Mouse (Mus musculus) stomach, adult 2 months (tissue): ENCODE results near the gene AI593442. TPM values are rescaled to one million over a fixed set of nuclear protein-coding genes. Genes with fewer than 3 reads are reported as not detected.

Experiments used
- polyA plus RNA-seq: library from polyadenylated mRNA; depleted of rRNA; stranded (reverse); fragments of >200 nt; gene quantifications from 2 replicates; pipeline ENCODE4 v1.2.3, GENCODE M21; 2012; rRNA removed

Gene AI593442
- polyA plus RNA-seq, result 0.01 and 0.02 TPM in 2 replicates

GRCm38 (mm10) chr9:52679362-52679947 lies at the start of gene AI593442:
Gene AI593442 (minus strand): TSS chr9:52679780.

